Comparison of ENCODE assay signal across 11 mouse cellular contexts in genomic region chr16:31526711-31527344, GRCm38 (mm10).
DNase-seq lines count a peak whose midpoint lies in the region; ATAC-seq and TF ChIP-seq lines count a peak whose summit lies in the region.
"Had no signal": no experiment of that assay in that cellular context is flagged by ENCODE, and none has a peak within 500 bp of the region (broad histone marks: within the 10 kb centered on the region; RNA-seq: fewer than 3 reads in every experiment).

No protein-coding gene starts in this region.

- 61% methylated on average over 10 of the region's 10 CpGs for WGBS in embryonic facial prominence, embryonic 14.5 days
- WGBS in embryonic facial prominence, embryonic 10.5 days: 81% methylated on average over 10 of the region's 10 CpGs
- WGBS in lung, postnatal 0 days: 49% methylated on average over 10 of the region's 10 CpGs
- WGBS in lung, adult 2 months: 43% methylated on average over 10 of the region's 10 CpGs

- TF ChIP-seq POLR2A in lung, adult 2 months (IDR thresholded peaks at IDR 0.05; ENCODE audit: borderline replicate concordance, extremely low read depth, low read depth, low read length): no peak
- no peak for TF ChIP-seq POLR2A in brain, embryonic 14.5 days (IDR thresholded peaks at IDR 0.05; ENCODE audit: borderline replicate concordance, extremely low read depth, insufficient read depth, insufficient read length, poor library complexity, severe bottlenecking)

- H3K27ac ChIP-seq in embryonic facial prominence, embryonic 14.5 days (replicated peaks; ENCODE audit: low read depth, low read length): no peak overlapping the region
- H3K27ac ChIP-seq in embryonic facial prominence, embryonic 10.5 days (replicated peaks): no peak overlapping the region
- no peak overlapping the region for H3K27ac ChIP-seq in lung, postnatal 0 days (ENCODE audit: low read length)
- H3K27ac ChIP-seq: limb, embryonic 10.5 days had no signal

- TF ChIP-seq EP300 in lung, postnatal 0 days (IDR thresholded peaks at IDR 0.05): peak; percentile 43; the same call in 1 of the 2 replicates

- no peak overlapping the region for H3K4me2 ChIP-seq in embryonic facial prominence, embryonic 14.5 days (ENCODE audit: low read depth, low read length)
- H3K4me2 ChIP-seq in lung, postnatal 0 days (replicated peaks; ENCODE audit: low read depth, low read length): no peak overlapping the region

- no peaks in the 10 kb centered on the region for H3K27me3 ChIP-seq in embryonic facial prominence, embryonic 14.5 days (replicated peaks; ENCODE audit: control insufficient read depth, insufficient read depth, low read length)
- H3K27me3 ChIP-seq in embryonic facial prominence, embryonic 10.5 days (replicated peaks; ENCODE audit: low read depth, poor library complexity, severe bottlenecking): no peaks in the 10 kb centered on the region
- H3K27me3 ChIP-seq in lung, postnatal 0 days (replicated peaks; ENCODE audit: insufficient read depth, low read length): no peaks in the 10 kb centered on the region

- H3K4me1 ChIP-seq in embryonic facial prominence, embryonic 14.5 days (ENCODE audit: control insufficient read depth, insufficient read depth, low read length): no peaks in the 10 kb centered on the region
- H3K4me1 ChIP-seq in embryonic facial prominence, embryonic 10.5 days: peaks cover 21% of the 10 kb centered on the region
- no peaks in the 10 kb centered on the region for H3K4me1 ChIP-seq in lung, postnatal 0 days (ENCODE audit: insufficient read depth, low read depth, low read length)
- H3K4me1 ChIP-seq in lung, adult 2 months (ENCODE audit: control insufficient read depth, insufficient read depth, low read length): no peaks in the 10 kb centered on the region; the same call in 1 of the 2 replicates
- H3K4me1 ChIP-seq: megakaryocyte, embryonic 14.5 days had no signal

- ATAC-seq in embryonic facial prominence, embryonic 14.5 days (ENCODE audit: low read depth): no peak
- ATAC-seq in lung, postnatal 0 days: peak; percentile 30; the same call in 1 of the 2 replicates
- ATAC-seq: inflammation-experienced regulatory T-cells, adult 6 months had no signal

- no peaks in the 10 kb centered on the region for H3K36me3 ChIP-seq in embryonic facial prominence, embryonic 14.5 days (ENCODE audit: control insufficient read depth, insufficient read depth, low read length)
- H3K36me3 ChIP-seq in embryonic facial prominence, embryonic 10.5 days (replicated peaks): no peaks in the 10 kb centered on the region
- no peaks in the 10 kb centered on the region for H3K36me3 ChIP-seq in lung, postnatal 0 days (ENCODE audit: insufficient read depth, low read length)
- H3K36me3 ChIP-seq: limb, embryonic 10.5 days had no signal

- H3K4me3 ChIP-seq in embryonic facial prominence, embryonic 14.5 days (ENCODE audit: low read depth, low read length): no peak overlapping the region
- H3K4me3 ChIP-seq in embryonic facial prominence, embryonic 10.5 days: no peak overlapping the region
- H3K4me3 ChIP-seq in lung, postnatal 0 days (ENCODE audit: low read depth, low read length): no peak overlapping the region
- no peak overlapping the region for H3K4me3 ChIP-seq in lung, adult 2 months (replicated peaks; ENCODE audit: extremely low read depth, low read depth, low read length)
- H3K4me3 ChIP-seq: limb, embryonic 10.5 days; megakaryocyte, embryonic 14.5 days had no signal

- no peak overlapping the region for H3K9ac ChIP-seq in embryonic facial prominence, embryonic 14.5 days (ENCODE audit: low read depth, low read length)
- H3K9ac ChIP-seq in lung, postnatal 0 days (replicated peaks; ENCODE audit: low read depth): no peak overlapping the region

- no peak for TF ChIP-seq CTCF in lung, postnatal 0 days (IDR thresholded peaks at IDR 0.05)
- no peak for TF ChIP-seq CTCF in lung, adult 2 months (IDR thresholded peaks at IDR 0.05; ENCODE audit: insufficient read depth, low read length)
- no peak for TF ChIP-seq CTCF in brain, embryonic 14.5 days (IDR thresholded peaks at IDR 0.05; ENCODE audit: borderline replicate concordance, extremely low read depth, insufficient read depth, insufficient read length)

- DNase-seq in embryonic facial prominence, embryonic 14.5 days (ENCODE audit: low spot score): peak; percentile 25
- DNase-seq in embryonic facial prominence, embryonic 10.5 days (ENCODE audit: low spot score): no peak
- peak; percentile 34 for DNase-seq in lung, postnatal 0 days (ENCODE audit: low spot score)
- no peak for DNase-seq in lung, adult 2 months
- DNase-seq in brain, embryonic 14.5 days (ENCODE audit: low read depth): peak; percentile 75
- DNase-seq in gastrocnemius, postnatal 10 days: peak; percentile 69
- no peak for DNase-seq in frontal cortex, postnatal 25 days (ENCODE audit: low spot score in 2 of 2)
- no peak for DNase-seq in right cerebral cortex, adult 18-20 months

- H3K9me3 ChIP-seq in embryonic facial prominence, embryonic 14.5 days (ENCODE audit: control insufficient read depth, low read length): no peaks in the 10 kb centered on the region
- no peaks in the 10 kb centered on the region for H3K9me3 ChIP-seq in embryonic facial prominence, embryonic 10.5 days
- H3K9me3 ChIP-seq in lung, postnatal 0 days (ENCODE audit: low read length): no peaks in the 10 kb centered on the region
- H3K9me3 ChIP-seq: limb, embryonic 10.5 days had no signal

Comparison
In these comparisons a context has a peak if more than half of its experiments do, and no peak if none do; other contexts are left out.
1. DNase-seq: peak in embryonic facial prominence, embryonic 14.5 days (single experiment), lung, postnatal 0 days (single experiment), brain, embryonic 14.5 days (single experiment) and gastrocnemius, postnatal 10 days (single experiment); none in embryonic facial prominence, embryonic 10.5 days (single experiment), lung, adult 2 months (single experiment), frontal cortex, postnatal 25 days (0 of 2) and right cerebral cortex, adult 18-20 months (single experiment).